Mouse (Mus musculus): Measurements from ENCODE around the gene Milr1. TPM values are rescaled to one million over a fixed set of nuclear protein-coding genes. Genes with fewer than 3 reads are reported as not detected.

The Milr1 gene
- total RNA-seq, 1 experiment, result 0.58 TPM

GRCm38 (mm10) chr11:106776960-106777359 lies 25.9 kb downstream of the Milr1 start:
- H3K9me3 ChIP-seq (ENCODE audit: control insufficient read depth, insufficient read depth, low read depth, low read length), result no peaks in the 10 kb centered on the region
- DNase-seq (ENCODE audit: low read depth, low spot score), result no peak
- no peak overlapping the region for H3K27ac ChIP-seq (ENCODE audit: insufficient read depth, low read depth, low read length, poor library complexity, severe bottlenecking)
- TF ChIP-seq ZC3H11A (IDR thresholded peaks at IDR 0.05; ENCODE audit: borderline replicate concordance, low read depth, low read length) (no peak), MAFK (IDR thresholded peaks at IDR 0.05; ENCODE audit: insufficient read depth, low read depth, low read length) (no peak), ZNF384 (IDR thresholded peaks at IDR 0.05; ENCODE audit: low read depth, low read length) (no peak), CHD2 (IDR thresholded peaks at IDR 0.05; ENCODE audit: low read depth, low read length) (no peak), HCFC1 (IDR thresholded peaks at IDR 0.05; ENCODE audit: borderline replicate concordance, insufficient read depth, low read length) (no peak)
- no peak overlapping the region for H3K9ac ChIP-seq (ENCODE audit: insufficient read depth, low read depth, low read length, poor library complexity, severe bottlenecking)
- no peaks in the 10 kb centered on the region for H3K4me1 ChIP-seq (ENCODE audit: control insufficient read depth in 2 of 2, insufficient read depth in 2 of 2, low read length in 2 of 2, poor library complexity in 1 of 2)
- peaks cover 39% of the 10 kb centered on the region for H3K36me3 ChIP-seq (ENCODE audit: control insufficient read depth, insufficient read depth, low read length, poor library complexity, severe bottlenecking)
- H3K4me3 ChIP-seq (ENCODE audit: insufficient read depth in 1 of 2, low read depth in 1 of 2, low read length in 2 of 2, poor library complexity in 1 of 2, severe bottlenecking in 1 of 2), result no peak overlapping the region
- in situ Hi-C loops (cut with MboI; ENCODE audit: low sequenced_read_pairs in 2 of 2, unreplicated experiment in 2 of 2), result loop anchor here in 1 of 2 experiments (10.0 kb wide), 1 partner anchor 362 kb away; no protein-coding TSS in a partner anchor

- Histone ChIP-seq H3K9ac (ENCODE audit: insufficient read depth, low read depth, low read length, poor library complexity, severe bottlenecking) (no peak overlapping the region), H3K4me3 (ENCODE audit: insufficient read depth in 1 of 2, low read depth in 1 of 2, low read length in 2 of 2, poor library complexity in 1 of 2, severe bottlenecking in 1 of 2) (no peak overlapping the region), H3K9me3 (ENCODE audit: control insufficient read depth, insufficient read depth, low read depth, low read length) (no peaks in the 10 kb centered on the region), H3K36me3 (ENCODE audit: control insufficient read depth, insufficient read depth, low read length, poor library complexity, severe bottlenecking) (peaks cover 37% of the 10 kb centered on the region), H3K27ac (ENCODE audit: insufficient read depth, low read depth, low read length, poor library complexity, severe bottlenecking) (no peak overlapping the region), H3K4me1 (ENCODE audit: control insufficient read depth in 2 of 2, insufficient read depth in 2 of 2, low read length in 2 of 2, poor library complexity in 1 of 2) (no peaks in the 10 kb centered on the region)
- no peak for DNase-seq (ENCODE audit: low read depth, low spot score)
- in situ Hi-C loops (cut with MboI; ENCODE audit: low sequenced_read_pairs in 2 of 2, unreplicated experiment in 2 of 2), result loop anchor here in 1 of 2 experiments (10.0 kb wide), 1 partner anchor 363 kb away; no protein-coding TSS in a partner anchor
- TF ChIP-seq ZC3H11A (IDR thresholded peaks at IDR 0.05; ENCODE audit: borderline replicate concordance, low read depth, low read length) (no peak), HCFC1 (IDR thresholded peaks at IDR 0.05; ENCODE audit: borderline replicate concordance, insufficient read depth, low read length) (no peak), CHD2 (IDR thresholded peaks at IDR 0.05; ENCODE audit: low read depth, low read length) (no peak)
These were observed 26.4 kb downstream of the Milr1 start for GRCm38 (mm10) chr11:106777395-106777794.

- peaks cover 40% of the 10 kb centered on the region for H3K36me3 ChIP-seq (ENCODE audit: control insufficient read depth, insufficient read depth, low read length, poor library complexity, severe bottlenecking)
- no peak overlapping the region; a peak in 1 of 4 replicates for H3K4me3 ChIP-seq (ENCODE audit: insufficient read depth in 1 of 2, low read depth in 1 of 2, low read length in 2 of 2, poor library complexity in 1 of 2, severe bottlenecking in 1 of 2)
- in situ Hi-C loops (cut with MboI; ENCODE audit: low sequenced_read_pairs in 2 of 2, unreplicated experiment in 2 of 2), result loop anchor here in 1 of 2 experiments (10.0 kb wide), 1 partner anchor 363 kb away; no protein-coding TSS in a partner anchor
- no peaks in the 10 kb centered on the region for H3K4me1 ChIP-seq (ENCODE audit: control insufficient read depth in 2 of 2, insufficient read depth in 2 of 2, low read length in 2 of 2, poor library complexity in 1 of 2)
- H3K27ac ChIP-seq (ENCODE audit: insufficient read depth, low read depth, low read length, poor library complexity, severe bottlenecking), result no peak overlapping the region
- no peak overlapping the region for H3K9ac ChIP-seq (ENCODE audit: insufficient read depth, low read depth, low read length, poor library complexity, severe bottlenecking)
- H3K9me3 ChIP-seq (ENCODE audit: control insufficient read depth, insufficient read depth, low read depth, low read length), result no peaks in the 10 kb centered on the region
- no peak for DNase-seq (ENCODE audit: low read depth, low spot score)
- TF ChIP-seq MAFK (IDR thresholded peaks at IDR 0.05; ENCODE audit: insufficient read depth, low read depth, low read length) (no peak), CHD2 (IDR thresholded peaks at IDR 0.05; ENCODE audit: low read depth, low read length) (no peak), ZC3H11A (IDR thresholded peaks at IDR 0.05; ENCODE audit: borderline replicate concordance, low read depth, low read length) (no peak), HCFC1 (IDR thresholded peaks at IDR 0.05; ENCODE audit: borderline replicate concordance, insufficient read depth, low read length) (no peak), ZNF384 (IDR thresholded peaks at IDR 0.05; ENCODE audit: low read depth, low read length) (no peak)
These were observed 27.1 kb downstream of the Milr1 start for GRCm38 (mm10) chr11:106778132-106778531.

GRCm38 (mm10) chr11:106778589-106779387 lies 27.8 kb downstream of the Milr1 start:
- H3K9ac ChIP-seq (ENCODE audit: insufficient read depth, low read depth, low read length, poor library complexity, severe bottlenecking), result peak overlapping the region; percentile 72
- in situ Hi-C loops (cut with MboI; ENCODE audit: low sequenced_read_pairs in 2 of 2, unreplicated experiment in 2 of 2), result loop anchor here in 1 of 2 experiments (10.0 kb wide), 1 partner anchor 364 kb away; no protein-coding TSS in a partner anchor
- TF ChIP-seq MAFK (IDR thresholded peaks at IDR 0.05; ENCODE audit: insufficient read depth, low read depth, low read length) (no peak), CHD2 (IDR thresholded peaks at IDR 0.05; ENCODE audit: low read depth, low read length) (no peak), ZNF384 (IDR thresholded peaks at IDR 0.05; ENCODE audit: low read depth, low read length) (peak; percentile 83)
- H3K4me3 ChIP-seq (ENCODE audit: insufficient read depth in 1 of 2, low read depth in 1 of 2, low read length in 2 of 2, poor library complexity in 1 of 2, severe bottlenecking in 1 of 2), result peak overlapping the region; percentile 65 to 71
- H3K4me1 ChIP-seq (ENCODE audit: control insufficient read depth in 2 of 2, insufficient read depth in 2 of 2, low read length in 2 of 2, poor library complexity in 1 of 2), result no peaks in the 10 kb centered on the region
- peaks cover 42% of the 10 kb centered on the region for H3K36me3 ChIP-seq (ENCODE audit: control insufficient read depth, insufficient read depth, low read length, poor library complexity, severe bottlenecking)
- DNase-seq (ENCODE audit: low read depth, low spot score), result no peak
- H3K9me3 ChIP-seq (ENCODE audit: control insufficient read depth, insufficient read depth, low read depth, low read length), result no peaks in the 10 kb centered on the region
- peak overlapping the region; percentile 37 for H3K27ac ChIP-seq (ENCODE audit: insufficient read depth, low read depth, low read length, poor library complexity, severe bottlenecking)

All from ES-E14 (cell line).